Mouse (Mus musculus) cerebellum, adult 9-10 months (tissue): Measurements from ENCODE around the gene Atg5.

ENCODE experiments used
- DNase-seq: peaks from one replicate; pipeline ENCODE4 v3.0.0; 2022

Gene Atg5

DNA sequence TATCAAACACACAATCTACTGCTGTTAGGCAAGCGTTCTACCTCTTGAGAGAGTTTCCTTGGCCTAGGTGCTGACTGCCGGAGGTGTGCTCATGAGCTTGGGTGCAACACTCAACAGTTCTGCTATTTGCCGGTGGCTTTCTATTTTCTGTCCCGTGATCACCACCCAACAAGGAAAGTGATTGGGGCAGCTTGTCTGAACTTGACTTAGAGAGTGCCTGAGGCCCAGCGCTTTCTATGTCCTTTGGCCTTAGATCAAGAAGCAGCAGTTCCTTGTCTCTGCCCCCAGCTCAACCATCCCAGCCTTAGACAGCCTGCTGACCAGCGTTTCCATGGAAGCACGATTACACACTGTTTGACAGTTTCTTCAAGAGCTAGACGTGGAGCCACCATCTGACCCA lies 124.7 kb downstream of the Atg5 start:
- no peak for DNase-seq

DNA sequence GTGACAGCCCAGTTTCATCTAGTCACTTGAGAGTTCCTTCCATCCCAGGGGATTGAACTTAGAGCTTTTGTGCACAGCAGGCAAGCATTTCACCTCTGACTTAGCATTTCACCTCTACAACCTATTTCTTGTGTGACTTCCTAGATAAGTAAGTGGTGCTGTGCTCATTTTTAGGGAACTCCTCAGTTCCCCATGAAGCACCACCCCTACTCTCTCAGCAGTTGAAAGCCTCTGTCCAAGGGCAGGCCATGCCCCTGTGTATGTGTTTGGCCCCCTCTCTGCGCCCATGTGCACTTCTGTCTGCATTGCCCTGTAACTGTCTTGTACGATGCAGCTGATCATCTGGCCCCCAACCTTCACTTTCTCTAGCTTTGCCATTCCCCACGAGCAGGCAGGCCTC lies 132.0 kb downstream of the Atg5 start:
- DNase-seq, result no peak

DNA sequence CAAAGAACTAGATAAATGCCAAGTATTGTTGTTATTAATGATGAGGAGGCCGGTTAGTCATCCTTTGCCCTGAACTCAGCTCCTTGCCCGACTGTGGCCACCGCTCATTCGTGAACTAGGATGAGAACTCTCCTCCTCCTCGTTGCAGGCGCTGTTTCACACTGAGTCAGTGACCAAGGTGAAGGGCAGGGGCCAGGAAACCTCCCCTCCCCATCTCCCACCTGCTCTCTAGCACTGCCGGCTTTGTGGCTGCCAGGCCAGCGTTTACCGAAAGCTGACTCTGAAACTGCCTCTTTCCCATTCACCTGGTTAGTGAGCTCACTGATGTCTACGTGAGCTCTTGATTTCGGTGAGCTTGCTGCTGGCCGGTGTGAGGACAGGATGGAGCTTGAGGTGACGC lies 132.4 kb downstream of the Atg5 start:
- no peak for DNase-seq

DNA sequence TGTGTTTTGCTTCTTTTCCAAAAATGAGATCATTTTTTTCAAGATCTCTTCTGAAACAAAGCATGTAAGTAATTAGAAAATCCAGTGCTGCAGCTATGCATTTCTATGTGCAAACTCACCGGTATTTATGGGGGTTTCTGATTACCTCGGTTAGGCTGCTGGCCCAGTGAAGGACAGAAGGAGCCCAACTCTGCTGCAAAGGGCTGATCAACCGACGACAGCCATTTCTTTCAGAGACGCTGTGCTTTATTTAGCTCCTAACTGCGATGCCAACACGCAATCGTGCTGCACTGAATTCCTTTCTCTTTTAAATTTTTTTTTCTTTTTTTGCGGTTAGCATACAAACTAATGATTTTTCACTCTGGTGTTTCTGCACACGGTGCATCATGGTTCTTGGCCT lies 133.4 kb downstream of the Atg5 start:
- DNase-seq, result no peak

DNA sequence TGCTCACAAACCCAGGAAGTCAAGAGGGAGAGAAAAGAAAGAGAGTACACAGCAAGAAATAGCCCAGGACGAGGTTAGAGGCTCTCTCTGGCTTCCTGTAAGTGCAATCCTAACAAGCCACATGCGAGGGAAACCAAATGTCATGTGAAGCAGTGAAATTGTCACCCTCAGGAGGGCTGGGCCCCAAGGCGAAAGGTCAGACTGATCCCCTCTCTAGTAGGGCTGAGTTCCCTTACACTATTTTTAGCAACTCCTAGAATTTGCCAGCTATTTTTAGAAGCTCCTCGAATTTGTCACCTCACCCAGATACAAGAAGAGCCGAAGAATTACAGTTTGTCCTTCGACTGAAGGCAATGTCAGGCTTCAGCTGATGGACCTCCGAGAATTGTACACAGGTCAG lies 135.3 kb downstream of the Atg5 start:
- no peak for DNase-seq

DNA sequence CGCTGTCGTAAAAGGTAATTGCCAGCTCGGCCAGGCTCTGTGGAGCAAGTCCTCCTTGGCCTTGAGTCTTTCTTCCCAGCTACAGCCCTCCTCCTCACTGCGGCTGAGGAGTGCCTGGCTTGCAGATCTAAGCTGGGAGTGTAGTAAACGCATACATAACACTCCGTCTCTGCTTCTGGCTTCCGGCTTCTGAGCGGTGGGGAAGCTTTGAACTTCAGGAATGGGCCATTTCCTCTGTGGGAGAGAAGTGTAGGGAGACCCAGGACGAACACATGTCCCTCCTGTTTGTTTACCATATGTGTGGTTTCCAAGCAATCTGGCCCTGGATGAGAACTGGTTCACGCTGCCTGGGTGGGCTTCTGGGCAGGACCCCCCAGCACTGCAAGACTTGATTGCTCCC lies 140.9 kb downstream of the Atg5 start:
- DNase-seq, result no peak

DNA sequence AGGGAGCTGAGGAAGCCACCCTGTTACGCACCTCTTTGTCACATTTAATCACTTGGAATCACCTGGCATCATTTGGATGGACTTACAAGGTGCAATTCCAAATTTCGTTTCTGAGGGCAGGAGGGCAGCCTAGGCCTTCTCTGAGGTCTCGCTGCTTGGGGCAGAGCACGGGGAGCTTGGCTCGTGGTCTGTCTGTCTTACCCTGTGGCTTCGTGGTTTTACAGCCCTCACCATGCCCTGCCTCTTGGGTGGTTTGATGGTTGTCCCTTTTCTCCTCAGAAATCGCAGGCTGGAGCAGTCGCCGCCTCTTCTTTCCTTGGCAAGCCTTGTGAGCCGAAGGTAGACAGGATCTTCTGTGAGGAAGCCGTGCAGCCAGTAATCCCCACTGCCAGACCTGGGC lies 141.8 kb downstream of the Atg5 start:
- no peak for DNase-seq
